Mouse (Mus musculus): ENCODE measurements around the gene Ddx50. TPM values are rescaled to one million over a fixed set of nuclear protein-coding genes. Genes with fewer than 3 reads are reported as not detected.
"Not testable (repeated sequence)": the region's sequence is repeated elsewhere in the genome, so short reads cannot be mapped to it uniquely, and the experiment has no call there.

The Ddx50 gene
- polyA plus RNA-seq, 1 experiment = 48.0 TPM

GRCm38 (mm10) chr10:62592496-62592895 lies 58.5 kb downstream of the Ddx50 start:
- Histone ChIP-seq H3K27ac (ENCODE audit: control insufficient read depth, insufficient read depth, low read depth, low read length, poor library complexity) (no peak overlapping the region), H3K4me1 (ENCODE audit: control insufficient read depth, insufficient read depth, low read length) (no peaks in the 10 kb centered on the region), H3K4me3 (replicated peaks; ENCODE audit: control insufficient read depth, low read depth, low read length) (no peak overlapping the region)
- TF ChIP-seq CTCF (IDR thresholded peaks at IDR 0.05; ENCODE audit: control insufficient read depth, insufficient read depth, low read length) (no peak), POLR2A (IDR thresholded peaks at IDR 0.05; ENCODE audit: borderline replicate concordance, control insufficient read depth, low read depth, low read length) (no peak)
- WGBS = 88% methylated on average over 7 of the region's 7 CpGs

- TF ChIP-seq CTCF (IDR thresholded peaks at IDR 0.05; ENCODE audit: control insufficient read depth, insufficient read depth, low read length) (peak; percentile 40), POLR2A (IDR thresholded peaks at IDR 0.05; ENCODE audit: borderline replicate concordance, control insufficient read depth, low read depth, low read length) (no peak)
- 16% methylated on average over 6 of the region's 6 CpGs for WGBS
- Histone ChIP-seq H3K27ac (ENCODE audit: control insufficient read depth, insufficient read depth, low read depth, low read length, poor library complexity) (no peak overlapping the region), H3K4me3 (replicated peaks; ENCODE audit: control insufficient read depth, low read depth, low read length) (no peak overlapping the region), H3K4me1 (ENCODE audit: control insufficient read depth, insufficient read depth, low read length) (no peaks in the 10 kb centered on the region)
Observed at GRCm38 (mm10) chr10:62590200-62590599, 60.8 kb downstream of the Ddx50 start.

- Histone ChIP-seq H3K4me3 (replicated peaks; ENCODE audit: control insufficient read depth, low read depth, low read length) (no peak overlapping the region), H3K4me1 (ENCODE audit: control insufficient read depth, insufficient read depth, low read length) (no peaks in the 10 kb centered on the region), H3K27ac (ENCODE audit: control insufficient read depth, insufficient read depth, low read depth, low read length, poor library complexity) (no peak overlapping the region)
- WGBS = 83% methylated on average over 4 of the region's 4 CpGs
- TF ChIP-seq CTCF (IDR thresholded peaks at IDR 0.05; ENCODE audit: control insufficient read depth, insufficient read depth, low read length) = no peak
- TF ChIP-seq POLR2A (IDR thresholded peaks at IDR 0.05; ENCODE audit: borderline replicate concordance, control insufficient read depth, low read depth, low read length) = no peak
Observed at GRCm38 (mm10) chr10:62588616-62589015, 62.4 kb downstream of the Ddx50 start.

DNA sequence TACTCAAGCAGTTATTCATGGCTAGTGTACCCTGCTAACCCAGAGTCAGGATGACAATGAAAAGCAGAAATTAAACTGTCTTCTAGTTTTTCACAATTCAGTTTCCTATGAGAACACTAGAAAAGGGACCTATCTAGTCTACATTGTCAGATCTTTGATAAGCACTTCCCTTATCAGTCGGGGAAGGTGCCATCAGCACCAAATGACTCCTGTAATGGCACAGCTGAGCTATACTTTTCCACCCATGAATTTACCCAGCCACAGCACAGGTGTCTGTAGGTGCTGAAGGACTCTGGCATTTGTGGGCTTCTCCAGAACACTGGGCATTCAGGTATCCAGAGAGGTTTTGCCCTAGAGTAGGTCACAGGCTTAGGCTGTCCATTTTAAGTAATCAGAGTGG lies 67.8 kb downstream of the Ddx50 start:
- TF ChIP-seq CTCF (IDR thresholded peaks at IDR 0.05; ENCODE audit: control insufficient read depth, insufficient read depth, low read length) (no peak), POLR2A (IDR thresholded peaks at IDR 0.05; ENCODE audit: borderline replicate concordance, control insufficient read depth, low read depth, low read length) (no peak)
- H3K4me3 ChIP-seq (replicated peaks; ENCODE audit: control insufficient read depth, low read depth, low read length) = no peak overlapping the region
- WGBS = 61% methylated on average over 1 of the region's 1 CpGs
- H3K4me1 ChIP-seq (ENCODE audit: control insufficient read depth, insufficient read depth, low read length) = no peaks in the 10 kb centered on the region
- H3K27ac ChIP-seq (ENCODE audit: control insufficient read depth, insufficient read depth, low read depth, low read length, poor library complexity) = no peak overlapping the region

DNA sequence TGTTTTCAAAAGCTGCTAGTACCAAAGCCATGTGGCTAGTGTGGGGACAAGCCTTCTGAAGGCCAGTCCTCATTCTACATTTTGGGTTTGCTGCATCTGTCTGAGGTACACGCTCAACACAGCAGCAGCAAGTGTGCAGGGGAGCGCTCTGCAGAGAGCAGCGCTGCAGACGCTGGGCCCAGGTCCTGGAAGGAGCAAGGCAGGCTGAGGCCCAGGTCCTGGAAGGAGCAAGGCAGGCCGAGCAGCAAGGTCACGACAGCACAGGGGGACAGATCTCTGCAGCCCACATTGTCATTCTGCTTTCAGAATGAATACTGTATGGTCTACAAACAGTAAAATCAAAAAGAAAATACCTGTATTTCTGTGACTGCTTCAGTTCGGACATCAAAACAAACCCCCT lies 68.3 kb downstream of the Ddx50 start:
- Histone ChIP-seq H3K4me3 (replicated peaks; ENCODE audit: control insufficient read depth, low read depth, low read length) (no peak overlapping the region), H3K27ac (ENCODE audit: control insufficient read depth, insufficient read depth, low read depth, low read length, poor library complexity) (no peak overlapping the region), H3K4me1 (ENCODE audit: control insufficient read depth, insufficient read depth, low read length) (no peaks in the 10 kb centered on the region)
- 86% methylated on average over 7 of the region's 7 CpGs for WGBS
- TF ChIP-seq CTCF (IDR thresholded peaks at IDR 0.05; ENCODE audit: control insufficient read depth, insufficient read depth, low read length) (no peak), POLR2A (IDR thresholded peaks at IDR 0.05; ENCODE audit: borderline replicate concordance, control insufficient read depth, low read depth, low read length) (no peak)

GRCm38 (mm10) chr10:62582263-62582662 lies 68.8 kb downstream of the Ddx50 start:
- 80% methylated on average over 17 of the region's 17 CpGs for WGBS
- no peak; the same call in 1 of the 2 replicates for TF ChIP-seq POLR2A (IDR thresholded peaks at IDR 0.05; ENCODE audit: borderline replicate concordance, control insufficient read depth, low read depth, low read length)
- TF ChIP-seq CTCF (IDR thresholded peaks at IDR 0.05; ENCODE audit: control insufficient read depth, insufficient read depth, low read length) = no peak
- Histone ChIP-seq H3K4me1 (ENCODE audit: control insufficient read depth, insufficient read depth, low read length) (no peaks in the 10 kb centered on the region), H3K27ac (ENCODE audit: control insufficient read depth, insufficient read depth, low read depth, low read length, poor library complexity) (no peak overlapping the region), H3K4me3 (replicated peaks; ENCODE audit: control insufficient read depth, low read depth, low read length) (no peak overlapping the region)

- WGBS = 90% methylated on average over 12 of the region's 13 CpGs
- not testable (repeated sequence) for H3K4me3 ChIP-seq (replicated peaks; ENCODE audit: control insufficient read depth, low read depth, low read length); H3K27ac ChIP-seq (ENCODE audit: control insufficient read depth, insufficient read depth, low read depth, low read length, poor library complexity); H3K4me1 ChIP-seq (ENCODE audit: control insufficient read depth, insufficient read depth, low read length)
Observed at GRCm38 (mm10) chr10:62579129-62579528, 71.9 kb downstream of the Ddx50 start.

DNA sequence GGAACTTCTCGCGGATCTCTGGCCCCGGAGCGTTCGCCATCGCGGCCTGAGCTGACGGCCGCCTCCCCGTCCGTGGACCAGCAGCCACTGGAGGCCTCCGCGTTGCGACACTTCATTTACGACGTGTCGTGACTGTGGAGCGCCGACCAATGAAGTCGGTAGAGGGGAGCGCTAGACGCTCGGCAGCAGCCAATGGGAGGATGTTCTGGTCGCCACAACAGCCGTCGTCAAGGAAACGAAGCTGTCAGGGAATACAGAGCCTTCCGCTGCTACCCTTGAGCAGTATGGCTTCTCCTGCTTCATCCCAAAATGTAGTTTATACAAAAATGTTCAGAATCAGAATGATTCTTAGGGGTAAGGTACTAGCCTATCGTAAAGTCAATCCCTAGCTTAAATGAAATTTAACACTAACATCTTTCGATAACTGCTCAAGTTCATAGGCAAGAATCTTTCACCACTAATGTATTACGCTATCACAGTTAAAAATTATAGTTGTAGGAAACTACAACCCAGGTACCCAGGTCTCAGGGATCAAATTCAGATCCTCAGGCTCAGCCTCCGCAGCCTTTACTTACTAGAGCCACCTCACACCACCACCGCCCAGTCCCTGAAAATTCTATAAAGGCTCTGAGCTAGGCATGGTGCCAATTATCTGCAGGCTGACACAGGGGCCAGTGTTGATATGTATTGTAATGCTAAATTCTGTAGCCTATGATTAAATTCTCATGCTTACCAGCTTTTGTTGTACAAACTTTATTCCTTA lies 72.5 kb downstream of the Ddx50 start, which contains the start of gene Kif1bp:
Gene Kif1bp, minus strand, starts transcription at position 120 of the 763 bp plus-strand sequence.
- WGBS = 6% methylated on average over 33 of the region's 33 CpGs
- no peaks in the 10 kb centered on the region; the same call in 1 of the 2 replicates for H3K4me1 ChIP-seq (ENCODE audit: control insufficient read depth, insufficient read depth, low read length)
- H3K4me3 ChIP-seq (replicated peaks; ENCODE audit: control insufficient read depth, low read depth, low read length) = peak within 1 kb of the TSS; percentile 83
- no peak for TF ChIP-seq CTCF (IDR thresholded peaks at IDR 0.05; ENCODE audit: control insufficient read depth, insufficient read depth, low read length)
- peak; percentile 88 for TF ChIP-seq POLR2A (IDR thresholded peaks at IDR 0.05; ENCODE audit: borderline replicate concordance, control insufficient read depth, low read depth, low read length)
- H3K27ac ChIP-seq (ENCODE audit: control insufficient read depth, insufficient read depth, low read depth, low read length, poor library complexity) = peak within 1 kb of the TSS; percentile 75
